Mouse (Mus musculus) liver, embryonic 14.5 days (tissue): Measurements from ENCODE around the gene Mrpl10.

Experiments
- CTCF ChIP-seq: IDR thresholded peaks from 2 replicates; pipeline ENCODE4 v1.5.1; 2016; ENCODE audit warnings: antibody characterized with exemption, low read depth, control low read depth
- EP300 ChIP-seq: IDR thresholded peaks from 2 replicates; pipeline ENCODE4 v1.6.1; 2016; ENCODE audit warnings: antibody characterized with exemption, low read depth

DNA sequence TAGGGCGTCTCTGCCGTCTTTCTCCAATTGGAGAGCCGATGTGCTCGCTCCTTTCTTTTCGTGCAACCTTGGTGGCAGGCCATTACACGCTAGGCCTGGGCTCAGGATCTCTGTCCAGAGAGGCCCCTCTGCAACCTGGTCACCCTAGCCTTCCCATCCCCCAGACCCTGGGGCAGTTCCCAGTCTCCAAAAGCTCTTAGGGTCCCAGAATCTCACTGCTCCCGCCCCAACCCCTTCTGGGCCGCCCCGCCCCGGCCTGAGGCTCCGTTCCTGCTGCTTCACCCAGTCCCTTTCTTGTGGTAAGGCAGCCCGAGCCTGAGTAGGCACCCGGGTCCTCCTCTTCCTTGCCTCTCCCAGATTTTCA, 22.0 kb upstream of the Mrpl10 start:
- TF ChIP-seq CTCF (no peak), EP300 (no peak)
